Mouse (Mus musculus): ENCODE results near the gene Celf5.

- TF ChIP-seq TAL1 (IDR thresholded peaks at IDR 0.05; ENCODE audit: low read length) (no peak), GATA1 (IDR thresholded peaks at IDR 0.05; ENCODE audit: low read length) (no peak)
These were observed 27.2 kb downstream of the Celf5 start, which contains the start of gene Nfic for GRCm38 (mm10) chr10:81455181-81455895.

Measured in erythroblast, embryonic 14.5 days (primary cell).